Mouse (Mus musculus): ENCODE data around the gene Rprd2.
A peak's percentile ranks its signal among the peaks of the same experiment; 100 is the strongest.
"Not testable (repeated sequence)": the region's sequence is repeated elsewhere in the genome, so short reads cannot be mapped to it uniquely, and the experiment has no call there.

The Rprd2 gene

DNA sequence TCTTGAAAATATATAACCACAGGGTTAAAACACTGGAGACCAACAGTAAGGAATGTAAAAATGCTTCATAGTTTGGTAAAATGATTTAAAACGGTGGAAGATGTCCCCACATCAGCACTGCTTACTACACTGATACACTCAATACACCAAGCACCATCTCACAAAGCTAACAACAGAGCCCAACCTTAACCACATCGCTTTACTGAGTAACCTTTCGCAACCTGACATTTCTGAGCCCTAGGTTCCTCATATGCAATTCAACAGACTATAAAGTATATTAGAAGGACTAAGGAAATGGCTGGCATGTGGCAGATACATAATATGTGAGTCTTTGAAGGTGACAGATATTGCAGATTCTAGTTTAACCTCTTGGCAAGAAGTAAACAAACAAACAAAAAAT, 2.0 kb downstream of the Rprd2 start:
- DNase-seq = no peak

GRCm38 (mm10) chr3:95808384-95808783, 10.3 kb downstream of the Rprd2 start:
- no peak for DNase-seq

DNA sequence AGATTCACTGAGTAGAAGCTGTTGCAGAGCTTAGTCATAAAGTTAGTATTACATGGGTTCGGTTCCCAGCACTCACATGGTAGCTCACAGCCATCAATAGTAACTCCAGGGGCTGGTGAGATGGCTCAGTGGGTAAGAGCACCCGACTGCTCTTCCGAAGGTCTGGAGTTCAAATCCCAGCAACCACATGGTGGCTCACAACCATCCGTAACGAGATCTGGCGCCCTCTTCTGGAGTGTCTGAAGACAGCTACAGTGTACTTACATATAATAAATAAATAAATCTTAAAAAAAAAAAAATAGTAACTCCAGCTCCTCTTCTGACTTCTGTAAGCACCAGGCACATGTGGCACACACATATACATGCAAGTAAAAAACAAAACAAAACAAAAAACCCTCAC, 11.0 kb downstream of the Rprd2 start:
- DNase-seq = not testable (repeated sequence)

GRCm38 (mm10) chr3:95806677-95807076, 12.0 kb downstream of the Rprd2 start:
- DNase-seq = no peak

DNA sequence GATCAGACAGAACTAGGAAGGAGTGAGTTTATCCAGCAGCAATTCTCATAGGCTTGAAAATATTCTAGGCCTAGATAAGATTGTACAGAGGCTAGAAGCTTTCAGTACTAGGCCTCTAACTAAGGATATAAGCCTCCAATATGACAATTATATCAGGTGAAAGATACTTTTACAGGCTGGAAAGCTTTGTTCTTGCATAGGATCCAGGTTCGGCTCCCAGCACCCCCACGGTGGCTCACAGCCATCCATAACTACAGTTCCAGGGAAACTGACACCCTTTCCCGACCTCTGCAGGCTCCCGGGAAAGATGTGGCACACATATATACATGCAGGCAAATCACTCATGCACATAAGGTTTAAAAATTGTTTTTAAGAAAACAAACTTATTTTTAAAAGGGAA, 14.8 kb downstream of the Rprd2 start:
- DNase-seq = no peak

DNA sequence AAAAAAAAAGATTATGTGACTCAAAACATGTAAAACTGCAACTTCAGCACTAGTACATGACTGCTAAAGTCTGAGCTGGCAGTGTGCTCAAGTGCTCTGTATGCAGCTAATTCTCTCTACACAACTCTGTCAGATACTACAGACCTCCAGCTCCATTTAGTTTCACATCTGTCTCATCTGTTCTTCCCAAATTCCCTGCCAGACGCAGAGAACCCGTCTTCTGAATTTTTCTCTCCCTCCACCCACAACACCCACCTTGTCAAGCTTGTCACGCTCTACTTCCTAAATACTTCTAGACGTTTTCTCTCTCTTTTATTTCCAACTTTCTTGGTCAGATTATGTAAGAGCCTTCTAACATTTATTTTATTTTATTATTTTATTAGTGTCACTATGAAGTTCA, 19.9 kb downstream of the Rprd2 start:
- DNase-seq = no peak

DNA sequence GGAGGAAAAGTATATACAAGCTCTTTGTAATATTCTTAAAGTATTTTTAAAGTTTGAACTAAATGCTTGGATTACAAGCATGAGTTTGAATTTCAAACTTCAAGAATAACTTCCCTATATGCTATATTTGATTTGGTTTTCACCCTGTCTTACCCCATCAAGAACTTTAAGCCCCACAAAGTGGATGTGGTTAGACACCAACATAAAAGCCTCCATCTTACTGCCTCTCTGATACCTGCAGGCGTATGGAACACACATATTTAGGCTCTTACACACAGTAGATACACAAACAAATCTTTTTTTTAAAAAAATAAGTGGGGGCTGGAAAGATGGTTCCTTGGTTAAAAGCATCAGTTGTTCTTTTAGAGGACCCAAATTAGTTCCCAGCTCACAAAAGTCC, 24.4 kb downstream of the Rprd2 start:
- DNase-seq = no peak

DNA sequence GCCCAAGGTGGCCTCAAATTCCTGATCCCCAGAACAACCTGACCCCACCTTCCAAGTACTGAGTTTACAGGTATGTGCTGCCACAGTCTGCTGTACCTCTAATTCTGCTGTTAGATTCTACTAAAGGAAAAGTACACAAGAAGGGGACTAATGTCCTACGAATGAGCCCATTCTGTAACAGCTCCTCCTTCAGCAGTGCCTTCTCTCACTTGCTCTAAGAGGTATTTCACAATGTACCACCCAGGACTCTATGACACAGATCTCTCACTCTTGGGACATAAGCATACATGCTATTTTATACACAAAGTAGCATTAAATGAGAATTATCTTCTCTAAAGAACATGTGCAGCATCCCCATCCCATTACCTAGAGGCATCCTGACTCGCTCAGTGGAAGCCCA, 25.0 kb downstream of the Rprd2 start:
- no peak for DNase-seq

GRCm38 (mm10) chr3:95785501-95785900, 33.2 kb downstream of the Rprd2 start:
- DNase-seq = no peak

GRCm38 (mm10) chr3:95771985-95772384, 46.7 kb downstream of the Rprd2 start:
- DNase-seq = peak; percentile 41

- DNase-seq = no peak
Observed at GRCm38 (mm10) chr3:95765534-95765933, 53.1 kb downstream of the Rprd2 start.

GRCm38 (mm10) chr3:95763811-95764210, 54.9 kb downstream of the Rprd2 start:
- DNase-seq = no peak

GRCm38 (mm10) chr3:95762961-95763360, 55.7 kb downstream of the Rprd2 start:
- no peak for DNase-seq

GRCm38 (mm10) chr3:95761771-95762170, 56.9 kb downstream of the Rprd2 start:
- no peak for DNase-seq

- no peak for DNase-seq
Observed at GRCm38 (mm10) chr3:95760656-95761055, 58.0 kb downstream of the Rprd2 start.

- no peak for DNase-seq
Observed at GRCm38 (mm10) chr3:95760106-95760505, 58.6 kb downstream of the Rprd2 start, which contains the start of gene Tars2. Gene Tars2 (minus strand): TSS chr3:95760206.

DNA sequence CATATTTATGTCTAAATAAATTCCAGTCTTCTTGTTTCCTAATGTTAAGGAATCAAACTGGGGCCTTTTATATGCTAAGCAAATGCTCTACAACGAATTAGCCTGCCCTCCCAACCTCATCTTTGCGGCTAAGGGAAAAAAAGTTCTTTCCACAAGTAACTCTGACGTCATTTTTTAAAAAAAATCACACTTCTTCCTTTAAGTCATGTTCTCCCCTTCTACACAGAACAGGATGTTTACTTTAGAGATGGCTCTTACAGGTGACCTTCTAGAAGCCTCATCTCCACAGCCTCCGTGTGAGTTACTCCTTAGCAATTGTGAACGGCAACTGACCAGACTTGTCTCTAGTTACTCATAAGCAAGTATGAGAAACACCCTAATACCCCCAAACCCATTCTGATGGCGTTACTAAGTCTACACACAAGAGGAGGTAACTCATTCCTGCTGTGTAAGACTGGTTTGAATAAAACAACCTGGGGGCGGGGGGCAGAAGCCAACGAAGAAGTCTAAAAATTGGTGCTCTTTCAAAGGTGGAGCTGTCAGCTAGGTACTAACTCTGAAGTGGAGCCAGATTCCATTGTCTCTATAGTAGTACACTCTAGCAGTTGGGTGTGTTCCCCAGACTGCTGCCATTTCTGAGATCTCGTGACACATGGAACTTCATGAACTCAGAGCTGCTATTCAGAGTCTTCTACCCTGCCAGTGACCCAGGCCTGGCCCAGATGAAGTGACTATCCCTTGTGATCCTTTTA, 60.0 kb downstream of the Rprd2 start:
- no peak for DNase-seq

GRCm38 (mm10) chr3:95756808-95757207, 61.9 kb downstream of the Rprd2 start:
- no peak for DNase-seq

DNA sequence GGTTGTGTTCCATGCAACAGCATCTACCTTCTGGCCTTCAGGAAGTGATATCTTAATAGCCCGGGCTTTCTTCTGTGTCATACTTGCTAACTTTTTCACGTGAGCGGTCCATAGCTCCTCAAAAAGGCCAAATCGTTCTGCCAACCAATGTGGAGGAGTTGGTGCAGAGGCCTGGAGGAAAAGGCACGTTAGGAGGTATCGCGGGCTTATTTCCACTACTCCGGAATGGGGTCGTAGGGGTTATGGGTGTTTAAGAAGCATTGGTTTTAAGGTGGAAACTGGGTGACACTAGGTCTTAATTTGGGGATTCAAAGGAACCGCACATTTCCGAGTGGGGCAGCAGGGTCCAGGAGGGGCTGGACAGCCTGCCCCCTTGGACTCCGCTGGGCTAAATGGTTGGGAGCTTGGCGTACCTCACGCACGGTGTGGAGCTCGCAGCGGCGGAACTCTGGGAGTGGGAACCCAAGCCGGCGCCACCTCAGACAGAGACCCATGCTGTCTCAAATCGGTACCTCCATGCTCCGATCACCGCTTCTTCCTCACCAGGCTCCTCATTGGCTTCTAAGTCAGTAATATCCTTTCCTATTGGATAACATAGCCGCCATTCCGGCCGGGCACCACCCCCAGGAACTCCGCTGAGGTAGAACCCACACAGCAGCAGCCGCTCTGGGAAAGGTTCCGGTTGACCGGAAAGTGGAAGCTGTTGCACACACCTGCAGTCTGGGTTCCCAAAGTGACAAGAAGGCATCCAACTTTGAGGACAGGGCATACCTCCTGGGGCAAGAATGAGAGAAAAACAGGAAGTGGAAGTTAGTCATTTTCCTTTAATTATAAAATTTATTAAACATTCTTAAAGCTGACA, 64.1 kb downstream of the Rprd2 start:
- DNase-seq = peak; percentile 95

DNA sequence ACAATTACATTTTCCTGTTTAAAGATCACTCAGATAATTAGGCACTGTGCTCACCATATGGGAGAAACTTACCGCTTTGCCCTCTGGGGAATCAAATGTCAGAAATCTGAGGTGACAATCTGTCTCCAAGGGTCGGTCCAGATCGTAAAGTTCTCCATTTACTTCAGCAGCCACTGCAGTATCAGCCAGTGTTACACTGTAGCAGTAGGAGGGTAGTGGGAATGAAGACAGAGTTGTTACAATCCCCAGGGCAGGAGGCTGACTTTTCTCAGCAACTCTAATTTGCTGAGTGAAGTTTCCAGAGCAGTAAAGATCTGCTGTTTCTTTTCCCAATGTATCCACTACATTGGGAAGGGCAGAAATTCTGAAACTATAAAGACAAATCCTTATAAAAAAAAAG, 65.7 kb downstream of the Rprd2 start:
- no peak for DNase-seq

DNA sequence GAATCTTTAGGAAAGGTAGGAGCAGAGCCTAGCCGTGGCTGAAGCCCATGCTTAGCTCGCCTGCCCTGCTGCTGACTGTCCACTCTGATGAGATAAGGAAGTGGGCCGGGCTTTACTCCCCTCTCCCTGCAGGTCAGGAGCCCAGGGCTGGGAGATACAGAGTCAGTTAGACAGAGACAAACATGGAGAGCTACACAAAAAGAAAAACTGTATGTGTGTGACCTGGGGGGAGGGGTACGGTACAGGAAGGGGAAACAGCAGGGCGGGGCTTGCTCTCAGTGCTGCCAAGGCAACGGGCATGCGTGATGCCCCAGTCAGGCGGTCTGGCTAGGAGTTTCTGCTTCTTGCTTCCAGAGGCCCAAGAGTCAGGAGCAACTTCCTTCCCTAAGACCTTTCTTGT, 78.3 kb downstream of the Rprd2 start:
- DNase-seq = peak; percentile 81

DNA sequence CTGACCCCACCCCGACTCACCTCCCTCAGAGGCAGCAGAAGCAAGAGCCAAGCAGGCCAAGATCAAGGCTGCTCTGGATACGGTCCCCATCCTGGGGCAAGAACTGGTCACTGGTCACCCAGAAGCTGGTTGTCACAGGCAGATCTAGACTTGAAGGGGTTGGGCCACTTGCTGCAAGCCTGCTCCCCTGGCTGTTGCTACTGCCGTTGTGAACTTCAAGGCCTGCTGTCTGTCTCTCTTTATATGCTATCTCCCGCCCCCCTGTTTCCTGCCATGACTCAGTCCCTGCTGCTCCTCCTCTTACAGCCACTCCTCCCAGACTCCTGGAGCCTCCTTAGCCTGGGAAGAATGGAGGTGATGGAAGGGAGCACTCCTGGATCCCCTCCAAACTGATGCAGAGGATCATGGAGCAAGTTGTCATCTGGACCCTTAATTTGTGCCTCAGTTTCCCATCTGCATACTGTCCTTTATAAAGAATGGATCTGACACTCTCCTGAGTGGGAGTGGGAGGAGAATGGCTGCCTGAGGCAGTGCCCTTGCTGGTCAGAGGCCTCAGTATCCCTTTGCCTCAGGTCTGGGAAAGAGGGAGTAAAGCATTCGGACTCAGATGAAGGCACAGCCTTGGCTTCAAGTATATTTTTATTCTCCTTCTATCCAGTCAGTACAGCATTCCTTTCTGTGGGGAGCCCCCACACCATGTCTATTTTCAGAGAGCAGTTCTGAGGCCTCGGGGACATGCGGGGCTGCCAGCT, 79.1 kb downstream of the Rprd2 start, which contains the start of gene Ecm1:
Ecm1 (minus strand) TSS at position 217 of the 752 bp plus-strand sequence.
- DNase-seq = peak; percentile 74

GRCm38 (mm10) chr3:95735071-95735670, 83.5 kb downstream of the Rprd2 start:
- DNase-seq = no peak

Data from kidney, postnatal 10 days (tissue).